Mouse (Mus musculus): ENCODE results near the gene Trim47. TPM values are rescaled to one million over a fixed set of nuclear protein-coding genes. Genes with fewer than 3 reads are reported as not detected.
A peak's percentile ranks its signal among the peaks of the same experiment; 100 is the strongest.
"Not testable (repeated sequence)": the region's sequence is repeated elsewhere in the genome, so short reads cannot be mapped to it uniquely, and the experiment has no call there.

The Trim47 gene
- polyA plus RNA-seq, 1 experiment from 2014 or later = 4.3 TPM

DNA sequence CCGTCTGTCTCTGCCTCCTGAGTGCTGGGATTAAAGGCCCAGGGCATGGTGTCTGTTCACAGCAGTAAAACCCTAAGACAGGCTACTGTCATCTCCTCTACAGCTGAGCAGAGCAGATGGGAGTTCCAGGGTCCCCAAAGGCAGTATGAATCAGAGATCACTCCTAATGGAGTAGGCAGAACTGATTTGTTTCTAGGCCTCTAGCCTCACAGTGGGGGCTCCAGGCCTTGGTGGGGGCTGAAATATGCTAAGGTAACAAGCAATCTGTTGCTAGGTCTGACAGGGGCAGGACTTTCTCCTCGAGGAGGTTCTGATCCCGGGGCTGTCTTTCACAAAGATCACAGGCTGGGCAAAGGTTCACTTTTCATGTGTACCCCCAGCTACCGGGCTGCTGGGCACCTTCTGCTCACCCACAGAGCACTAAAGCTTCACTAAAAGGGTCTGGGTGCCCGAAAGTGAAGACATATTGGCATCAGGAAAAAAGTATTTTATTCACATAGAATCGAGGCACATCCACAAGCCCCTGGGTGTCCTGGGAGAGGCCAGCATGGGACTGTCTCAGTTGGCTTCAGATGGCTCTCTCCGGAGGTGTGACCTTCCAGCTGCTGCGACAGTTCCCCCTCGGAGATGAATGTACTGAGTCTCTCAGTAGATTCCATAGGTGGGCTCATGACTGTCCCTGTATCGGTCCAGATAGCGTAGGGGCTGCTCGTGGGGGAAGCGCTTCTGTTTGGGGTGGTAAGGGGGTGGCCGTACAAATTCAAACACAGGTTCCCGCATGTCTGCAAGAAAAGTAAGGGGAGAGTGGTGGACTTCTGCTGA, 4.5 kb upstream of the Trim47 start:
- peak overlapping the region; percentile 68 for H3K4me3 ChIP-seq
- peak overlapping the region; percentile 91 for H3K27ac ChIP-seq
- peaks cover 56% of the 10 kb centered on the region for H3K4me1 ChIP-seq (replicated peaks)
- peaks cover 15% of the 10 kb centered on the region for H3K27me3 ChIP-seq (ENCODE audit: insufficient read depth, poor library complexity, severe bottlenecking)
- peaks cover 53% of the 10 kb centered on the region for H3K36me3 ChIP-seq
- H3K9me3 ChIP-seq = no peaks in the 10 kb centered on the region
- WGBS = 85% methylated on average over 15 of the region's 15 CpGs
- no peak for DNase-seq (ENCODE audit: low spot score)

DNA sequence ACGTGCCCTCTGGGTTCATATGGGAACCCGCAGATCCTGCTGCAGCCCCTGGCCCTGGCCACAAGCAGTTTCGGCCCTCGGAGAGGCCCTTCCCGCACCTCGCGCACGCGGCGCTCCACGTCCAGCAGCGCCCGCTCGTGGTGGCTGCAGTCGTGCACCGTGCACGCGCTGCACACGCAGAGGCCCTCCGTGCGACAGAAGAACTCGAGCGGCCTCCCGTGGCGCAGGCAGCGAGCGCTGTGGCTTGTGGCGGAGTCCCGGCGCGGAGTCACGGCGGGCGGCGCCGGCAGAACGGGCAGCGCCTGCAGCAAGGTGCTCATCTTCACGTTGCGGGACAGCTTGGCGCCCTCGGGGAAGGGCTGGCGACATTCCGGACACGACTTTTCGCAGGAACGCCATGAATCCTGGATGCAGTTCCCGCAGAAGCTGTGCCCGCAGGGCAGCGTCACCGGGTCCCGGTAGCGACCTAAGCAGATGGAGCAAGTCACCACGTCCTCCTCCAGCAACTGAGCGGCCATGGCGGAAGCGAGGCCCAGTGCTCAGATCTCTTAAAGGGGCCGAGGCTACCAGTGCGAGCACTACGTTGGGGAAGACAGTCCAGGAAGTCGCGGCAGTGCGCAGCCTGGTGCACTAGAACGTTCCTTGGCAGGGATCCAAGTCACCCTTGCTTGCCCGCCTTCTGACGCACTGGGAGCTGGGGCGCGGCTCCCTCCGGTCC, 3.6 kb upstream of the Trim47 start, which contains the start of gene Trim65:
Gene Trim65, minus strand, starts transcription at position 641 of the 718 bp plus-strand sequence.
- peak; percentile 87 for DNase-seq (ENCODE audit: low spot score)
- no peaks in the 10 kb centered on the region for H3K9me3 ChIP-seq
- WGBS = 2% methylated on average over 69 of the region's 69 CpGs
- peaks cover 54% of the 10 kb centered on the region for H3K4me1 ChIP-seq (replicated peaks)
- H3K27ac ChIP-seq = peak within 1 kb of the TSS; percentile 91
- peaks cover 15% of the 10 kb centered on the region for H3K27me3 ChIP-seq (ENCODE audit: insufficient read depth, poor library complexity, severe bottlenecking)
- H3K36me3 ChIP-seq = peaks cover 52% of the 10 kb centered on the region
- peak within 1 kb of the TSS; percentile 68 for H3K4me3 ChIP-seq

DNA sequence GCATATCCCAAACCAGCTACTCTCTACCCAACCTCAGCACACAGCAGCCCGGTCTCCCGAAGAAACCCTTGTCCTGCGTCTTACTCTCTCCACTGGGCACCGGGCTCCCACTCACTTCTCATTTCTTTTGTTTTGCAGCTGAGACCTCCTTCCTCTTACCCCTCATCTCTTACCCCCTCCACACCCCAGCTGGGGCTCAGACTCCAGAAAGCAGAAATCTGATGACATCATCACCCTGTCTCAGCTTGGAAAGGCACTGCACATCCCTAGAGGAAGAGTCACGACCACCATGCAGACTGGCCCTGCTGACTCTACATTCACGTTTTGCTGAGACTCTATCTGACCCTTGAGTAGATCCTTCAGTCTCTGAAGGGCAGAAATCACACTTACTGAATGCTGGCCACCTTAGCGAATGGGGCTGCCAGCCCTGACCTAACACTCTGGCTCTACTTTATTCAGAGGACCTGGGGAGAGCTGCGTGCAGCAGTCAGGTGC, 3.0 kb upstream of the Trim47 start:
- WGBS = 42% methylated on average over 8 of the region's 8 CpGs
- Histone ChIP-seq H3K4me3 (peak overlapping the region; percentile 68), H3K36me3 (peaks cover 51% of the 10 kb centered on the region)

DNA sequence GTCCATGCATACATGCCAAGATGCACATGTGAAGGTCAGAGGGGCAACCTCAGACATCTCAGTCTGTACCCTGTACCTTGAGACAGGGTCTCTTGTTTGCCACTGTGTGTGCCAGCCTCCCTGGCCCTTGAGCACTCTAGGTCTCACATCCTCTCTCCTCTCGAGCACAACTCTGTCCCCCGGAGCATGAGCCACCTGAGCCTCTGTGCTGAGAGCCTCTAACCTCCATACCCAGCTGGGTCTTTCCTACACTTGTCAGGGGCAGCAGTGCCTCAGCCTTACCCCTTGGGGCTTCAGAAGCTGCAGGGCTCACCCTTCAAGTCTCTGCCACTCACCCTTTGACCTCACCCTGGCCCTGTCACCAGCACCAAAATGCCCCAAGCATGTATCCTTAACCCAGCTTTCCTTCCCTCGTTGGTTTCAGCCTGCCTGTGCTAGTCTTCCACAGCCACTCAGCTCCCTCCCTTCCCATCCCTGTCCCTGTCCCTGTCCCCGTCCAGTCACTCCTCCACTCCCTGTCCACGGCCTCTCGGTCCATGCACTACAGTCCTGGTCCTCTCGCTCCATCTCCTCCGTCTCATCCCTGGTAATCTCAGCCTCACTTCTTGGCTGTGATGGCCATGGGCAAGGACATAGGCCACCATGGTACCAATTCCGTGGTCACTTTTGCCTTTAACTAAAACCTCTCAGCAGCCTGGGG, 2.2 kb upstream of the Trim47 start:
- H3K36me3 ChIP-seq = peaks cover 43% of the 10 kb centered on the region
- no peak for DNase-seq (ENCODE audit: low spot score)
- peak overlapping the region; percentile 91 for H3K27ac ChIP-seq
- 0 out of 2 replicates have a peak overlapping the region, but pooled peaks have one; percentile 68 for H3K4me3 ChIP-seq
- H3K27me3 ChIP-seq (ENCODE audit: insufficient read depth, poor library complexity, severe bottlenecking) = peaks cover 15% of the 10 kb centered on the region
- H3K4me1 ChIP-seq (replicated peaks) = peaks cover 54% of the 10 kb centered on the region
- no peaks in the 10 kb centered on the region for H3K9me3 ChIP-seq
- WGBS = 77% methylated on average over 9 of the region's 9 CpGs

More for the DNA sequence above, 3.0 kb upstream of the Trim47 start:
- DNase-seq (ENCODE audit: low spot score) = no peak
- Histone ChIP-seq H3K9me3 (no peaks in the 10 kb centered on the region), H3K27me3 (ENCODE audit: insufficient read depth, poor library complexity, severe bottlenecking) (peaks cover 15% of the 10 kb centered on the region), H3K27ac (peak overlapping the region; percentile 91), H3K4me1 (replicated peaks) (peaks cover 54% of the 10 kb centered on the region)

DNA sequence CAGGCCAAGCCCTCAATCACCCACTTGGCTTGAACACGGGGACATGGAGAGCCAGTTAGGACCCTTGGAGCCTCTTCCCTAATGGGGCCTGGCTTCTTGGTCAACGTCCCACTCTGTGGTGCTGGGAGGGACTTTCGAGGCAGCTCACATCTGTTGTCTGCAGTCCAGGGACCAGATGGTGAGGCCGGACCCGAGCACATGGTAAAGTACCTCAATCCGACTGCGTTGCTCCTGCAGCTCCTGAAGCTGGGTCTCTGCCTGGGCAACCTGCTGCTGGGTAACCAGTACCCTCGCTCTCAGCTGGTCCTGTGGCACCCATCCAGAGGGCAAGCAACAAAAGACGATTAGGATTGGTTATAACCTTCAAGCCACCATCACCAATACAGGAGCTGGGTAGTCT, 976 bp upstream of the Trim47 start:
- H3K4me3 ChIP-seq = peak overlapping the region; percentile 25; the same call in 1 of the 2 replicates

DNA sequence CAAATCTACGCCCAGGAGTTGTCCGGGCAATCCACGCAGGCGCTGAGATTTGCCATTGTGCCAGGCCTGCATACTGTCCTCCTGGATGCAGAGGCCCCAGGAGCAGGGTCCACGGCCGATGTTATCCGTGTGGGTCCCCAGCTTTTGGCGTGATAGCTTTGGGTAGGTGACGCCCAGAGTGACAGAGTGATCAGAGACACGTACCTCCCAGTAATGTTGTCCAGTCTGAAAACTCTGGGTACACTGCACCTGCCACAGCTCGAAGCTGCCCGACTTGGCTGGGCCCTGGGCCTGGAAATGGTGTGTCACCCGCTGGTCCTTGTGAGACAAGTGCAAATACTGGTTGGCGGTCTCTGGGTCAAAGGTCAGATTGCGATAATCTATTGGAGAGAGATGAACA, 749 bp downstream of the Trim47 start:
- Histone ChIP-seq H3K27me3 (ENCODE audit: insufficient read depth, poor library complexity, severe bottlenecking) (peaks cover 11% of the 10 kb centered on the region), H3K27ac (no peak overlapping the region), H3K4me3 (no peak overlapping the region), H3K9me3 (no peaks in the 10 kb centered on the region), H3K4me1 (replicated peaks) (peaks cover 43% of the 10 kb centered on the region), H3K36me3 (peaks cover 13% of the 10 kb centered on the region)
- DNase-seq (ENCODE audit: low spot score) = no peak
- WGBS = 96% methylated on average over 15 of the region's 15 CpGs

More for the DNA sequence above, 976 bp upstream of the Trim47 start:
- peaks cover 30% of the 10 kb centered on the region for H3K36me3 ChIP-seq
- H3K27me3 ChIP-seq (ENCODE audit: insufficient read depth, poor library complexity, severe bottlenecking) = peaks cover 15% of the 10 kb centered on the region
- H3K27ac ChIP-seq = peak overlapping the region; percentile 77
- peaks cover 54% of the 10 kb centered on the region for H3K4me1 ChIP-seq (replicated peaks)
- no peaks in the 10 kb centered on the region for H3K9me3 ChIP-seq
- DNase-seq (ENCODE audit: low spot score) = peak; percentile 27
- 75% methylated on average over 9 of the region's 9 CpGs for WGBS

DNA sequence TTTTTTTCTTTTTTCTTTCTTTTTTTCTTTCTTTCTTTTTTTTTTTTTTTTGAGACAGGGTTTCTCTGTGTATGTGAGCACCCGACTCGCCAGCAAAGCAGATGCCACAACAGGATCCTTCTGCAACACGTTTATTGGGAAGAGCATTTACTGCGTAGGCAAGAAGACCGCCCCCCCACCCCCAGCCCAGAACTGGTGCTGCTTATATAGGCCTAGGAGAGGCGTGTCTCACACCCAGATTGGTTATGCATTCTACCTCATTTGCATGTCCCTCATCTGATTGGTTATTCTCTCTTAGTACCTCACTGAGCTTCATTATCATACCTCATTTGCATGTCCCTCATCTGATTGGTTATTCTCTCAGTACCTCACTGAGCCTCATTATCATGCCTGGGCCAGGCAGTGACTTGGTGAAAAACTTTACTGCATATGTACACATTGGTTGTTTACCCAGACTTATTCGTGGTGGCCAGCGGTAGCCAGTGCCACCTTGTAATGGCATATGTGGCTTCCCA, 5.2 kb downstream of the Trim47 start:
- not testable (repeated sequence) for H3K9me3 ChIP-seq; H3K27me3 ChIP-seq (ENCODE audit: insufficient read depth, poor library complexity, severe bottlenecking); DNase-seq (ENCODE audit: low spot score); H3K27ac ChIP-seq; H3K4me3 ChIP-seq
- 91% methylated on average over 8 of the region's 8 CpGs for WGBS
- peaks cover 12% of the 10 kb centered on the region for H3K36me3 ChIP-seq
- peaks cover 20% of the 10 kb centered on the region for H3K4me1 ChIP-seq (replicated peaks)

DNA sequence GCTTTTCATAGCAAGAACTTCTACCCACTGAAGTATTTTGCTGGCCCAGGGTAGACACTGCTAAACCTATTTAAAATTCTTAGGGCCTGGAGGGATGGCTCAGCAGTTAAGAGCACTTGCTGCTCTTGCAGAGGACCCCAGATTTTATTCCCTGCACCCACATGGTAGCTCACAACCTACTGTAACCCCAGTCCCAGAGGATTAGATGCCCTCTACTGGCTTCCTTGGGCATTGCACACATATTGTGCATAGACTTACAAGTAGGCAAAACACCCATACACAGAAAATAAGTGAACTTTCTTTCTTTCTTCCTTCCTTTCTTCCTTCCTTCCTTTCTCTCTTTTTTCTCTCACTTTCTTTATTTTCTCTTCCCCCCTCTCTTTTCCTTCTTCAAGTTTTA, 9.2 kb downstream of the Trim47 start:
- DNase-seq (ENCODE audit: low spot score) = no peak
- Histone ChIP-seq H3K4me1 (replicated peaks) (peaks cover 19% of the 10 kb centered on the region), H3K36me3 (no peaks in the 10 kb centered on the region), H3K4me3 (no peak overlapping the region), H3K9me3 (no peaks in the 10 kb centered on the region), H3K27ac (no peak overlapping the region), H3K27me3 (ENCODE audit: insufficient read depth, poor library complexity, severe bottlenecking) (no peaks in the 10 kb centered on the region; the same call in 1 of the 2 replicates)

DNA sequence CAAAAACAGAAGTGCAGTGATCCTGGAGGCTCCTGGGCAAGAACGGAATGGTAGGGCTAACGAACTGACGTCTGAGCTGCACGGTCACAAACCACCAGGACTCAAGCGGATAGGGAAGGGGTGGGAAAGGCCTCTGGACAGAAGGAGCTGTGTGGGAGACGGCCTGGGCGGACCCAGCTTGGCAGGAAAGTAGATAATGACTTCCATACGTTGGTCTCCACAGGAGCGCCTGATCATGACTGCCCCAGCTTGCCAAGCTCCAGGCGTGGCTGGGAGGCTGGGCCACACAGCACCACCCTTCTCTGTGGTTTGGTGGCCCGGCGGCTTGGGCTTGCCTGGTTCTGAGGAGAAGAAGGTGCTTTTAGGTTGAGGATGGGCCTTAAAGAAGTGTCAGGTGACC, 9.8 kb downstream of the Trim47 start:
- Histone ChIP-seq H3K4me3 (no peak overlapping the region), H3K27ac (peak overlapping the region; percentile 35; the same call in 1 of the 2 replicates)
- WGBS = 66% methylated on average over 12 of the region's 12 CpGs

DNA sequence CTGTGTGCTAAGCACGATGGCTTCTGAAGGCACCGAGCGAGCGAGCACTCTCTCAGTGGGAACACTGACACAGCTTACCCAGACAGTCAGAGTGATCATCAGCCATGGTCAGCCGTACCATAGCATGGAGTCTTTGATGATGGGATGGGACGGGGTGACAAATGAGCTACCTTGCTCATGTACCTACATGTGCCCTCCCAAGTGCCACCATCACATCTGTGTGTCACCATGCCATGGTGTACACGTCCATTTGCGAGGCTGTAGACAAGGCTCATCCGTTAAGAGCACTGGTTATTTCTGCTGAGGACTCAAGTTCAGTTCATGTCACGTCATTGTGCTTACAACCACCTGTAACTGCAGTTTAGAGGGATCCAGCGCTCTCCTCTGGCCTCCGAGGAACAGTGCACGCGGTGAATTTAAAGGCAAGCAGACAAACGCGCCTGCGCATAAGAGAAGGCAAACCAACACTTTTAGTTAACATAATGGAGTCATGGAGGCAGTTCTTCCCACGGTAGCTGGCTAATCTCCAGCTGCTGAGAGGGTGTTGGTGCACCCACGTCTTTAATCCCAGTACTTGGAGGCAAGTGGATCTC, 15.3 kb downstream of the Trim47 start:
- Histone ChIP-seq H3K36me3 (no peaks in the 10 kb centered on the region), H3K27ac (no peak overlapping the region), H3K4me3 (no peak overlapping the region), H3K4me1 (replicated peaks) (peaks cover 36% of the 10 kb centered on the region), H3K27me3 (ENCODE audit: insufficient read depth, poor library complexity, severe bottlenecking) (peaks cover 56% of the 10 kb centered on the region), H3K9me3 (no peaks in the 10 kb centered on the region)
- WGBS = 85% methylated on average over 19 of the region's 19 CpGs
- DNase-seq (ENCODE audit: low spot score) = no peak

More for the DNA sequence above, 9.8 kb downstream of the Trim47 start:
- DNase-seq (ENCODE audit: low spot score) = no peak
- Histone ChIP-seq H3K36me3 (no peaks in the 10 kb centered on the region), H3K27me3 (ENCODE audit: insufficient read depth, poor library complexity, severe bottlenecking) (peaks cover 1% of the 10 kb centered on the region), H3K4me1 (replicated peaks) (peaks cover 19% of the 10 kb centered on the region), H3K9me3 (no peaks in the 10 kb centered on the region)

DNA sequence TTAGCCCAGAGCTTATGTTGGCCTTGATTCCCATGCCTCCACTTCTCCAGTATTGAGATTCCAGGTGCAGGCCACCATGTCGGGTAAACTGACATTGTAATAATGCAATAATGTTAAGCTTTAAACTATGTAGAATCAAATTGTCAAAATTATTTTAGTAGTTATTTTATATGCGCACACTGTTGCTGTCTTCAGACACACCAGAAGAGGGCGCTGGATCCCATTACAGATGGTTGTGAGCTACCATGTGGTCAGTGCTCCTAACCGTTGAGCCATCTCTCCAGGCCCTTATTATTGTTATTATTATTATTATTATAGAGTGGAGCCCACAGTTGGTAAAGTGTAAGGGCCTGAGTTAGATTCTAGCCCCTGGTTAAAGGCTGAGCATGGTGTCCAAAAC, 15.9 kb downstream of the Trim47 start:
- no peaks in the 10 kb centered on the region for H3K36me3 ChIP-seq
- no peak overlapping the region for H3K27ac ChIP-seq
- no peaks in the 10 kb centered on the region for H3K9me3 ChIP-seq
- WGBS = 82% methylated on average over 4 of the region's 4 CpGs
- H3K27me3 ChIP-seq (ENCODE audit: insufficient read depth, poor library complexity, severe bottlenecking) = peaks cover 63% of the 10 kb centered on the region
- DNase-seq (ENCODE audit: low spot score) = no peak
- peaks cover 43% of the 10 kb centered on the region for H3K4me1 ChIP-seq (replicated peaks)
- H3K4me3 ChIP-seq = no peak overlapping the region

DNA sequence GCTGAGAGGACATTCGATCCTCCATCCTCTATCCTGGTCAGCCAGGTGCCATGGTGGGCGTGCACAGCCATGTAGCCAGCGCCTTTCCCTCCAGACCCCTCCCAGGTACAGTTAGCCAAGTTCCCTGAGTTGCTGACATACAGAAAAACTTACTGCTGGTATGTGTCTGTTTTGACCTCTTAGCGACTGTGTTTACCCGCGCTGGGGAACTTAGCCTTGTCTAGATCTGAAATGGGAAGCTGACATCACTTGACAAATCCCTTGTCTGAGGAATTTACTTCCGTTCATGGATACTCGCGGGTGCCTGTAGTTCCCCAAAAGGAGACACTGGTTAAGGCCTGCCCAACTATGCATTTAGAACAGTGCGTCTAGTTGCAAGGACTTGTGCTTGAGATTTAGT, 16.5 kb downstream of the Trim47 start:
- Histone ChIP-seq H3K27ac (0 out of 2 replicates have a peak overlapping the region, but pooled peaks have one; percentile 68), H3K9me3 (no peaks in the 10 kb centered on the region), H3K36me3 (no peaks in the 10 kb centered on the region), H3K27me3 (ENCODE audit: insufficient read depth, poor library complexity, severe bottlenecking) (peaks cover 68% of the 10 kb centered on the region), H3K4me3 (peak overlapping the region; percentile 45), H3K4me1 (replicated peaks) (peaks cover 48% of the 10 kb centered on the region)
- 32% methylated on average over 10 of the region's 10 CpGs for WGBS
- DNase-seq (ENCODE audit: low spot score) = no peak

Measured in hindbrain, embryonic 10.5 days (tissue).